Mouse (Mus musculus) olfactory bulb, adult 2 months (tissue): ENCODE results near the gene Cenpk.

Source experiments
- CTCF ChIP-seq: fragments of 200-500 bp; IDR thresholded peaks from 2 replicates; pipeline ENCODE4 v1.5.1; 2012; ENCODE audit warnings: low read depth, mild to moderate bottlenecking, low read length, moderate library complexity; ENCODE audit not compliant: insufficient read depth
- POLR2A ChIP-seq: fragments of 200-500 bp; IDR thresholded peaks from 2 replicates; pipeline ENCODE4 v1.6.1; 2012; ENCODE audit warnings: mild to moderate bottlenecking, low read depth, low read length, moderate library complexity; ENCODE audit not compliant: insufficient read depth

DNA sequence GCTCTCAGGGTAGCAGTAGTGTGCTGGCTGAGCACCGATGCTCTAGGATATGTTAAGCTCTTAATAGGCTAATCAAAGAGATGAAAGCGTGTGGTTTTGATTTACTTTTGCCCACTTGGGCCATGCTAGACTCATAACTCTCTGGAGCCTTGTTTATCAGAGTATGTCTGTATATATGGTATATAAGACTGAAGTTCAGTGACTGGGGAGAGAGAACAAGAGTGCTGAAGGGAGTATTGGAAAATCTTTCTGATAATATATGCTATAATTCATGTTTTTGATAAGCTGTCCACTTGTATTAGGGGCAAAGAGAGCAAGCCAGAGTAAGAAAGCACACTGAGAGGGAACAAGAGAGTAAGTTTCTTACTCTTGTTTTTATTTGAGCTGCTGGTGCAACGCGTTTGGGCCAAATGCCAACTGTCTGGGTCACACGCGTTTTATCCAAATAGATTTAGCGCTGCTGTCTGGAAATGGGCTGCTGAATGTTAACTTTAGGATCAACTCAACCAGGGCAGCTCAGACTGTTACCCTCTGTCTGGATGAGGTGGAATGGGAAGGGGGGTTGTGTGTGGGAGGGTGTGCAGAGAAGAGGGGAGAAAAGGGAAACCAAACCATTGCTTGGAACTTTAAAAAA lies 59.9 kb downstream of the Cenpk start:
- TF ChIP-seq CTCF = no peak
- TF ChIP-seq POLR2A = no peak
